Mouse (Mus musculus) limb, embryonic 11.5 days (tissue): Measurements from ENCODE around the gene Olfr1475. TPM values are rescaled to one million over a fixed set of nuclear protein-coding genes. Genes with fewer than 3 reads are reported as not detected.
"Not testable (repeated sequence)": the region's sequence is repeated elsewhere in the genome, so short reads cannot be mapped to it uniquely, and the experiment has no call there.

Source experiments
- ATAC-seq: fragments of 200-750 bp; cut with Nextera tagmentation; 2 replicates; pipeline ENCODE4 v1.8.0; 2017; ENCODE audit warnings: low read depth; ENCODE audit not compliant: insufficient number of reproducible peaks, low FRiP score, low TSS enrichment
- DNase-seq: peaks from one replicate; pipeline ENCODE4 v3.0.0-alpha.2; 2015; ENCODE audit warnings: low spot score
- H3K27ac ChIP-seq: fragments of 300-500 bp; sonication (generic); replicated peaks from 2 replicates; pipeline ENCODE4 v1.5.1; 2014; ENCODE audit warnings: low read depth, mild to moderate bottlenecking, low read length
- H3K27me3 ChIP-seq: fragments of 300-500 bp; sonication (generic); 2 replicates; pipeline ENCODE4 v1.6.1; 2014; ENCODE audit warnings: mild to moderate bottlenecking, low read length, mixed read lengths; ENCODE audit not compliant: control insufficient read depth, insufficient read depth
- H3K36me3 ChIP-seq: fragments of 300-500 bp; sonication (generic); 2 replicates; pipeline ENCODE4 v1.6.1; 2014; ENCODE audit warnings: mild to moderate bottlenecking, low read length, moderate library complexity, mixed read lengths; ENCODE audit not compliant: control insufficient read depth, insufficient read depth
- H3K4me1 ChIP-seq: fragments of 300-500 bp; sonication (generic); 2 replicates; pipeline ENCODE4 v1.6.1; 2014; ENCODE audit warnings: low read length, mixed read lengths; ENCODE audit not compliant: control insufficient read depth, insufficient read depth
- H3K4me2 ChIP-seq: fragments of 300-500 bp; sonication (generic); 2 replicates; pipeline ENCODE4 v1.6.1; 2014; ENCODE audit warnings: low read depth, mild to moderate bottlenecking, moderate library complexity; ENCODE audit not compliant: severe bottlenecking
- H3K4me3 ChIP-seq: fragments of 300-500 bp; sonication (generic); 2 replicates; pipeline ENCODE4 v1.5.1; 2014; ENCODE audit warnings: low read depth, low read length
- H3K9ac ChIP-seq: fragments of 300-500 bp; sonication (generic); 2 replicates; pipeline ENCODE4 v1.6.1; 2014; ENCODE audit warnings: mild to moderate bottlenecking, low read length
- H3K9me3 ChIP-seq: fragments of 300-500 bp; sonication (generic); 2 replicates; pipeline ENCODE4 v1.6.1; 2016; ENCODE audit warnings: low read length; ENCODE audit not compliant: control insufficient read depth
- WGBS: fragments of 180-500 bp; shearing (Covaris S2); extraction: QIAGEN DNeasy Blood & Tissue Kit; methylation state at CpG from one replicate; pipeline ENCODE4 v1.1.7; 2014; 5-methylcytosine and 5-hydroxymethylcytosine counted together
- polyA plus RNA-seq: library from polyadenylated mRNA; unstranded; fragments of >200 nt; fragmentation: Nextera tagmentation; extraction: Ambion mirVana; gene quantifications from 2 replicates; pipeline ENCODE4 v1.2.1, GENCODE M21; 2014

Gene Olfr1475
- polyA plus RNA-seq, result not detected in 2 replicates

DNA sequence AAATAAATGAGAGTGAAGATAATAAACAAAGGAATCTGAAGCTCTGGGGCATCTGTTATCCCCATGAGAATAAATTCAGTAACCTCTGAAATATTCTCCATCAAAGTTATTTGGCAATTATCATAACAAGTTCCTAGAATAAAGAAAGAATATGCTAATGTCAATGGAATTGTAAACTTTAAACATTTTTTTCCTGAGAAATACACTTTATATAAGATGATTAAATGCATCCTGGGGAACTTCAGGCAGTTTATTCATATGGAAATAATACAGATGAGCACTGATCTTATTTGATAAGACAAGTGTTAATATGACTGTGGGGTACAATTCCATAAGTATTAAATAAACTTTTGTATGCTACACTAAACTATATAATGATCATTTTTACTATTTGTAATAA, at the start of gene Olfr1475:
Gene Olfr1475, minus strand, starts transcription at position 101 of the 400 bp plus-strand sequence.
- Histone ChIP-seq H3K9ac (no peak within 1 kb of the TSS), H3K4me2 (no peak within 1 kb of the TSS), H3K27me3 (no peaks in the 10 kb centered on the region), H3K27ac (no peak within 1 kb of the TSS), H3K4me3 (no peak within 1 kb of the TSS), H3K9me3 (no peaks in the 10 kb centered on the region), H3K4me1 (no peaks in the 10 kb centered on the region), H3K36me3 (no peaks in the 10 kb centered on the region)
- ATAC-seq (no peak), DNase-seq (no peak)

DNA sequence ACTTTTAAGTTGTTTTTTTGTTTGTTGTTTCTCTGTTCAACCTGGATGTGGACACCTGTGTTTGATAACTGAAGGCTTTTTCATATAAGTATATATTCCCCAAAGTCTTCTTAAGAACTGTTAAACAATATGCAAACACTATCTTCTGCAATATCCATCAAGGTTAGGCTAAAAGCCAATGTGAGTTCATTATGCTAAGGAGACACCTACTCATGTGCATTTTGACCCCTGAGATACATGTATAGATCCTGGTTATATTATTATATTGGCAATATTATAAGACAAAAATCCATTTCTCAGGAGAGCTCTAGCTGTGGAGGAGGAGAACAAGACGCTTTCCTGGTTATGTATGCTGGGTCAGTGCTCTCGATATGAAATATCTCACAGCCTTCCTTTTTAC, 47.6 kb upstream of the Olfr1475 start, which contains the start of gene Olfr1480:
Gene Olfr1480, plus strand, starts transcription at position 301 of the 400 bp plus-strand sequence.
- Histone ChIP-seq H3K27ac (no peak within 1 kb of the TSS), H3K4me2 (no peak within 1 kb of the TSS), H3K4me1 (no peaks in the 10 kb centered on the region), H3K9ac (no peak within 1 kb of the TSS), H3K27me3 (no peaks in the 10 kb centered on the region), H3K36me3 (no peaks in the 10 kb centered on the region), H3K4me3 (no peak within 1 kb of the TSS), H3K9me3 (peaks cover 7% of the 10 kb centered on the region; the same call in 1 of the 2 replicates)
- WGBS, result 93% methylated on average over 2 of the region's 2 CpGs
- DNase-seq, result no peak
- no peak for ATAC-seq

DNA sequence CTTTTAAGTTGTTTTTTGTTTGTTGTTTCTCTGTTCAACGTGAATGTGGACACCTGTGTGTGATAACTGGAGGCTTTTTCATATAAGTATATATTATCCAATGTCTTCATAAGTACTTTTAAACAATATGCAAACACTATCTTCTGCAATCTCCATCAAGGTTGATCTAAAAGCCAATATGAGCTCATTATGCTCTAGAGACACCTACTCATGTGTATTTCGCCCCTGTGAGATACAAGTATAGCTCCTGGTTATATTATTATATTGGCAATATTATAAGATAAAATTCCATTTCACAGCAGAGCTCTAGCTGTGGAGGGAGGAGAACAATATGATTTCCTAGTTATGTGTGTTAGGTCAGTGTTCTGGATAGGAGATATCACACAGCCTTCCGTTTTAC, 20.2 kb upstream of the Olfr1475 start, which contains the start of gene Olfr1477:
Gene Olfr1477, plus strand, starts transcription at position 301 of the 400 bp plus-strand sequence.
- H3K9ac ChIP-seq, result no peak within 1 kb of the TSS
- no peaks in the 10 kb centered on the region for H3K9me3 ChIP-seq
- no peaks in the 10 kb centered on the region for H3K4me1 ChIP-seq
- 78% methylated on average over 3 of the region's 3 CpGs for WGBS
- no peaks in the 10 kb centered on the region for H3K36me3 ChIP-seq
- H3K4me3 ChIP-seq, result no peak within 1 kb of the TSS
- no peak within 1 kb of the TSS for H3K4me2 ChIP-seq
- DNase-seq (no peak), ATAC-seq (no peak)
- no peaks in the 10 kb centered on the region for H3K27me3 ChIP-seq
- no peak within 1 kb of the TSS for H3K27ac ChIP-seq

- H3K4me3 ChIP-seq, DNase-seq: not testable (repeated sequence)
- WGBS, result 80% methylated on average over 4 of the region's 4 CpGs
Observed at GRCm38 (mm10) chr19:13469265-13469664, 10.7 kb downstream of the Olfr1475 start, which contains the start of gene Olfr1474. Gene Olfr1474 (plus strand): TSS chr19:13469565.

GRCm38 (mm10) chr19:13455986-13456385, 24.0 kb downstream of the Olfr1475 start, which contains the start of gene Olfr1472:
Gene Olfr1472 (minus strand): TSS chr19:13456086.
- no peaks in the 10 kb centered on the region for H3K27me3 ChIP-seq
- H3K4me1 ChIP-seq, result no peaks in the 10 kb centered on the region
- no peak for DNase-seq
- H3K4me3 ChIP-seq, result no peak within 1 kb of the TSS
- ATAC-seq, result no peak
- H3K9me3 ChIP-seq, result no peaks in the 10 kb centered on the region; the same call in 1 of the 2 replicates
- no peaks in the 10 kb centered on the region for H3K36me3 ChIP-seq
- H3K27ac ChIP-seq, result no peak within 1 kb of the TSS
- H3K9ac ChIP-seq, result no peak within 1 kb of the TSS
- H3K4me2 ChIP-seq, result no peak within 1 kb of the TSS
- 85% methylated on average over 1 of the region's 1 CpGs for WGBS

More at GRCm38 (mm10) chr19:13469265-13469664, 10.7 kb downstream of the Olfr1475 start, which contains the start of gene Olfr1474:
- not testable (repeated sequence) for H3K9me3 ChIP-seq, H3K27ac ChIP-seq, H3K9ac ChIP-seq, H3K4me2 ChIP-seq, H3K36me3 ChIP-seq, H3K4me1 ChIP-seq, ATAC-seq, H3K27me3 ChIP-seq

GRCm38 (mm10) chr19:13443109-13443508, 36.9 kb downstream of the Olfr1475 start, which contains the start of gene Olfr1471:
Gene Olfr1471 (plus strand): TSS chr19:13443409.
- not testable (repeated sequence) for H3K27me3 ChIP-seq, H3K36me3 ChIP-seq, H3K9me3 ChIP-seq, H3K27ac ChIP-seq, ATAC-seq, DNase-seq, H3K4me3 ChIP-seq, H3K4me2 ChIP-seq, H3K4me1 ChIP-seq, H3K9ac ChIP-seq
- WGBS, result 81% methylated on average over 2 of the region's 2 CpGs

Other genes starting within 250 kb of the Olfr1475 start
- not detected in 2 replicates for gene Olfr1463, start 248.9 kb downstream of the Olfr1475 start, polyA plus RNA-seq
- not detected in 2 replicates for gene Olfr1465, start 164.7 kb downstream of the Olfr1475 start, polyA plus RNA-seq
- not detected in 2 replicates for gene Olfr1466, start 141.3 kb downstream of the Olfr1475 start, polyA plus RNA-seq
- not detected in 2 replicates for gene Olfr1467, start 118.0 kb downstream of the Olfr1475 start, polyA plus RNA-seq
- not detected in 2 replicates for gene Olfr1469, start 72.3 kb downstream of the Olfr1475 start, polyA plus RNA-seq
- not detected in 2 replicates for gene Olfr1471, start 36.8 kb downstream of the Olfr1475 start, polyA plus RNA-seq
- gene Olfr1472, start 24.1 kb downstream of the Olfr1475 start, polyA plus RNA-seq, result not detected in 2 replicates
- not detected in 2 replicates for gene Olfr1474, start 10.6 kb downstream of the Olfr1475 start, polyA plus RNA-seq
- not detected in 2 replicates for gene Olfr1477, start 20.4 kb upstream of the Olfr1475 start, polyA plus RNA-seq
- gene Olfr1480, start 47.7 kb upstream of the Olfr1475 start, polyA plus RNA-seq, result not detected in 2 replicates
- gene Olfr1484, start 103.3 kb upstream of the Olfr1475 start, polyA plus RNA-seq, result not detected in 2 replicates
- not detected in 2 replicates for gene Olfr1487, start 137.2 kb upstream of the Olfr1475 start, polyA plus RNA-seq
- not detected in 2 replicates for gene Olfr1489, start 151.4 kb upstream of the Olfr1475 start, polyA plus RNA-seq
- gene Olfr1490, start 170.9 kb upstream of the Olfr1475 start, polyA plus RNA-seq, result not detected in 2 replicates
- not detected in 2 replicates for gene Olfr1491, start 217.1 kb upstream of the Olfr1475 start, polyA plus RNA-seq
- gene Olfr1493-ps1, start 243.1 kb upstream of the Olfr1475 start, polyA plus RNA-seq, result not detected in 2 replicates